Mouse (Mus musculus): ENCODE data around the gene Tecta. TPM values are rescaled to one million over a fixed set of nuclear protein-coding genes. Genes with fewer than 3 reads are reported as not detected.

Gene Tecta
- polyA plus RNA-seq, 1 experiment from 2014 or later = 0.15 TPM

GRCm38 (mm10) chr9:42324640-42325394 is 74.9 kb downstream of the Tecta start:
- H3K4me3 ChIP-seq (ENCODE audit: low read depth, low read length) = no peak overlapping the region
- no peak for ATAC-seq (ENCODE audit: insufficient number of reproducible peaks, low FRiP score, low TSS enrichment, low read depth)

GRCm38 (mm10) chr9:42323238-42323637 is 76.5 kb downstream of the Tecta start:
- no peak overlapping the region for H3K4me2 ChIP-seq (ENCODE audit: low read depth, severe bottlenecking)
- no peak overlapping the region for H3K4me3 ChIP-seq (ENCODE audit: low read depth, low read length)
- H3K36me3 ChIP-seq (ENCODE audit: control insufficient read depth, insufficient read depth, low read length) = no peaks in the 10 kb centered on the region
- 0 out of 2 replicates have a peak, but pooled peaks cover 4% of the 10 kb centered on the region for H3K4me1 ChIP-seq (ENCODE audit: control insufficient read depth, insufficient read depth, low read length)
- no peak overlapping the region for H3K9ac ChIP-seq (ENCODE audit: low read length)
- no peaks in the 10 kb centered on the region for H3K27me3 ChIP-seq (ENCODE audit: control insufficient read depth, insufficient read depth, low read length)
- ATAC-seq (ENCODE audit: insufficient number of reproducible peaks, low FRiP score, low TSS enrichment, low read depth) (no peak), DNase-seq (ENCODE audit: low spot score) (no peak)
- H3K9me3 ChIP-seq (ENCODE audit: control insufficient read depth, low read length) = no peaks in the 10 kb centered on the region
- WGBS = 90% methylated on average over 8 of the region's 8 CpGs
- H3K27ac ChIP-seq (replicated peaks; ENCODE audit: low read depth, low read length) = no peak overlapping the region

More at GRCm38 (mm10) chr9:42324640-42325394, 74.9 kb downstream of the Tecta start:
- no peak for DNase-seq (ENCODE audit: low spot score)
- H3K27ac ChIP-seq (replicated peaks; ENCODE audit: low read depth, low read length) = no peak overlapping the region
- H3K4me2 ChIP-seq (ENCODE audit: low read depth, severe bottlenecking) = no peak overlapping the region
- no peaks in the 10 kb centered on the region for H3K4me1 ChIP-seq (ENCODE audit: control insufficient read depth, insufficient read depth, low read length)
- H3K27me3 ChIP-seq (ENCODE audit: control insufficient read depth, insufficient read depth, low read length) = no peaks in the 10 kb centered on the region
- WGBS = 53% methylated on average over 29 of the region's 29 CpGs
- H3K9me3 ChIP-seq (ENCODE audit: control insufficient read depth, low read length) = no peaks in the 10 kb centered on the region
- no peaks in the 10 kb centered on the region for H3K36me3 ChIP-seq (ENCODE audit: control insufficient read depth, insufficient read depth, low read length)
- H3K9ac ChIP-seq (ENCODE audit: low read length) = no peak overlapping the region

DNA sequence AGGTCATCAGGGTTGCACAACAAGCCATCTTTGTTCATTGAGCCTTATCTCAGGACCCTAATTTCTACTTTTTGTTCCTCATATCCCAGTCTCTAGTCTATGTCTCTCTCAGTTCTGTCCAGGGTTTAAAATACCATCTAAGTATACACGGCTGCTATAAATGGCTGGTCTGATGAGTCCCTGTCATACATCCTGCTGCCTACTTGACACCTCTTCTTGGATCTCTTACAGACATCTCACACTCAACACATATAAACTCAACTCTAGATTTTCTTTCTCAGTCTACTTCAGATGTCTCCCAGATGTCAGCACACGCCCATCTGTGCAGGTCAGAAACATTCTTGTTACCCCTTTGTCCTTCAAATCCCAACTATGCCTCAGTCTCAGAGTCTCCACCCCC is 78.3 kb downstream of the Tecta start:
- no peaks in the 10 kb centered on the region for H3K9me3 ChIP-seq (ENCODE audit: control insufficient read depth, low read length)
- H3K4me2 ChIP-seq (ENCODE audit: low read depth, severe bottlenecking) = no peak overlapping the region
- H3K4me1 ChIP-seq (ENCODE audit: control insufficient read depth, insufficient read depth, low read length) = 0 out of 2 replicates have a peak, but pooled peaks cover 4% of the 10 kb centered on the region
- 86% methylated on average over 2 of the region's 2 CpGs for WGBS
- ATAC-seq (ENCODE audit: insufficient number of reproducible peaks, low FRiP score, low TSS enrichment, low read depth) = no peak
- no peak overlapping the region for H3K9ac ChIP-seq (ENCODE audit: low read length)
- H3K27me3 ChIP-seq (ENCODE audit: control insufficient read depth, insufficient read depth, low read length) = no peaks in the 10 kb centered on the region
- no peaks in the 10 kb centered on the region for H3K36me3 ChIP-seq (ENCODE audit: control insufficient read depth, insufficient read depth, low read length)
- no peak for DNase-seq (ENCODE audit: low spot score)
- no peak overlapping the region for H3K27ac ChIP-seq (replicated peaks; ENCODE audit: low read depth, low read length)
- no peak overlapping the region for H3K4me3 ChIP-seq (ENCODE audit: low read depth, low read length)

DNA sequence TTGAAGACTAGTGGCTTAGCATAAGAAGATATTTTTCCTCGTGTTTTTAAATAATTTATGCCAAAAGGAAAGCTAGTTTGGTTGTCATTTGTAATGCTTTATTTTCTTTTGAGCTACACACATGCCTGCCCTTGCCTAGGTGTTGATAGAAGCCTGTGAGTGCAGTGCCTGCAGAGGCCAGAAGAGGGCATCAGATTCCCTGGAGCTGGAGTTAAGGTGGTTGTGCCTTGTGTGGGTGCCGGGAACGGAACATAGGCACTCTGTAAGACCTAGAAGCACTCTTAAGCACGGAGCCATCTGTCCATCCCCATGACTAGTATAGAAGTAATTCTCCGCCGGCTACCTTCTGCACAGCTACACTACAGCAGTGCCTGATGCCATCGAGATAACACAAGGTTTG is 79.1 kb downstream of the Tecta start:
- Histone ChIP-seq H3K4me2 (ENCODE audit: low read depth, severe bottlenecking) (no peak overlapping the region), H3K4me1 (ENCODE audit: control insufficient read depth, insufficient read depth, low read length) (0 out of 2 replicates have a peak, but pooled peaks cover 4% of the 10 kb centered on the region), H3K9ac (ENCODE audit: low read length) (no peak overlapping the region), H3K36me3 (ENCODE audit: control insufficient read depth, insufficient read depth, low read length) (no peaks in the 10 kb centered on the region), H3K9me3 (ENCODE audit: control insufficient read depth, low read length) (no peaks in the 10 kb centered on the region), H3K4me3 (ENCODE audit: low read depth, low read length) (no peak overlapping the region), H3K27ac (replicated peaks; ENCODE audit: low read depth, low read length) (no peak overlapping the region), H3K27me3 (ENCODE audit: control insufficient read depth, insufficient read depth, low read length) (no peaks in the 10 kb centered on the region)
- WGBS = 94% methylated on average over 7 of the region's 7 CpGs
- ATAC-seq (ENCODE audit: insufficient number of reproducible peaks, low FRiP score, low TSS enrichment, low read depth) (no peak), DNase-seq (ENCODE audit: low spot score) (no peak)

- H3K9ac ChIP-seq (ENCODE audit: low read length) = no peak overlapping the region
- WGBS = 87% methylated on average over 9 of the region's 9 CpGs
- no peaks in the 10 kb centered on the region for H3K9me3 ChIP-seq (ENCODE audit: control insufficient read depth, low read length)
- no peak overlapping the region for H3K4me3 ChIP-seq (ENCODE audit: low read depth, low read length)
- H3K36me3 ChIP-seq (ENCODE audit: control insufficient read depth, insufficient read depth, low read length) = no peaks in the 10 kb centered on the region
- H3K4me2 ChIP-seq (ENCODE audit: low read depth, severe bottlenecking) = no peak overlapping the region
- ATAC-seq (ENCODE audit: insufficient number of reproducible peaks, low FRiP score, low TSS enrichment, low read depth) (no peak), DNase-seq (ENCODE audit: low spot score) (no peak)
- 0 out of 2 replicates have a peak, but pooled peaks cover 4% of the 10 kb centered on the region for H3K4me1 ChIP-seq (ENCODE audit: control insufficient read depth, insufficient read depth, low read length)
- H3K27me3 ChIP-seq (ENCODE audit: control insufficient read depth, insufficient read depth, low read length) = no peaks in the 10 kb centered on the region
- H3K27ac ChIP-seq (replicated peaks; ENCODE audit: low read depth, low read length) = no peak overlapping the region
These were observed 81.2 kb downstream of the Tecta start for GRCm38 (mm10) chr9:42318455-42318987.

- no peak overlapping the region for H3K4me2 ChIP-seq (ENCODE audit: low read depth, severe bottlenecking)
- no peaks in the 10 kb centered on the region for H3K27me3 ChIP-seq (ENCODE audit: control insufficient read depth, insufficient read depth, low read length)
- H3K9me3 ChIP-seq (ENCODE audit: control insufficient read depth, low read length) = no peaks in the 10 kb centered on the region
- no peak overlapping the region for H3K9ac ChIP-seq (ENCODE audit: low read length)
- 58% methylated on average over 3 of the region's 3 CpGs for WGBS
- no peak for DNase-seq (ENCODE audit: low spot score)
- no peak overlapping the region for H3K27ac ChIP-seq (replicated peaks; ENCODE audit: low read depth, low read length)
- H3K4me1 ChIP-seq (ENCODE audit: control insufficient read depth, insufficient read depth, low read length) = 0 out of 2 replicates have a peak, but pooled peaks cover 4% of the 10 kb centered on the region
- no peak overlapping the region for H3K4me3 ChIP-seq (ENCODE audit: low read depth, low read length)
- no peak for ATAC-seq (ENCODE audit: insufficient number of reproducible peaks, low FRiP score, low TSS enrichment, low read depth)
- no peaks in the 10 kb centered on the region for H3K36me3 ChIP-seq (ENCODE audit: control insufficient read depth, insufficient read depth, low read length)
These were observed 82.4 kb downstream of the Tecta start for GRCm38 (mm10) chr9:42317337-42317736.

- WGBS = 80% methylated on average over 3 of the region's 3 CpGs
These were observed 83.9 kb downstream of the Tecta start for GRCm38 (mm10) chr9:42315816-42316215.

GRCm38 (mm10) chr9:42314959-42315358 is 84.8 kb downstream of the Tecta start:
- H3K9me3 ChIP-seq (ENCODE audit: control insufficient read depth, low read length) = no peaks in the 10 kb centered on the region
- H3K4me1 ChIP-seq (ENCODE audit: control insufficient read depth, insufficient read depth, low read length) = 0 out of 2 replicates have a peak, but pooled peaks cover 4% of the 10 kb centered on the region
- no peaks in the 10 kb centered on the region for H3K27me3 ChIP-seq (ENCODE audit: control insufficient read depth, insufficient read depth, low read length)
- H3K9ac ChIP-seq (ENCODE audit: low read length) = no peak overlapping the region
- 65% methylated on average over 4 of the region's 4 CpGs for WGBS
- ATAC-seq (ENCODE audit: insufficient number of reproducible peaks, low FRiP score, low TSS enrichment, low read depth) (no peak), DNase-seq (ENCODE audit: low spot score) (no peak)
- no peak overlapping the region for H3K27ac ChIP-seq (replicated peaks; ENCODE audit: low read depth, low read length)
- no peak overlapping the region for H3K4me3 ChIP-seq (ENCODE audit: low read depth, low read length)
- H3K4me2 ChIP-seq (ENCODE audit: low read depth, severe bottlenecking) = no peak overlapping the region
- H3K36me3 ChIP-seq (ENCODE audit: control insufficient read depth, insufficient read depth, low read length) = no peaks in the 10 kb centered on the region

More at GRCm38 (mm10) chr9:42315816-42316215, 83.9 kb downstream of the Tecta start:
- Histone ChIP-seq H3K4me3 (ENCODE audit: low read depth, low read length) (no peak overlapping the region), H3K9me3 (ENCODE audit: control insufficient read depth, low read length) (no peaks in the 10 kb centered on the region), H3K9ac (ENCODE audit: low read length) (no peak overlapping the region), H3K4me1 (ENCODE audit: control insufficient read depth, insufficient read depth, low read length) (0 out of 2 replicates have a peak, but pooled peaks cover 4% of the 10 kb centered on the region), H3K27me3 (ENCODE audit: control insufficient read depth, insufficient read depth, low read length) (no peaks in the 10 kb centered on the region), H3K4me2 (ENCODE audit: low read depth, severe bottlenecking) (no peak overlapping the region), H3K27ac (replicated peaks; ENCODE audit: low read depth, low read length) (no peak overlapping the region), H3K36me3 (ENCODE audit: control insufficient read depth, insufficient read depth, low read length) (no peaks in the 10 kb centered on the region)
- no peak for ATAC-seq (ENCODE audit: insufficient number of reproducible peaks, low FRiP score, low TSS enrichment, low read depth)
- DNase-seq (ENCODE audit: low spot score) = no peak

Data from limb, embryonic 11.5 days (tissue).